Mouse (Mus musculus) heart, postnatal 0 days (tissue): ENCODE measurements around the gene Sh3d19.

ENCODE experiments used
- CTCF ChIP-seq: IDR thresholded peaks from 2 replicates; pipeline ENCODE4 v1.5.1; 2016; ENCODE audit warnings: antibody characterized with exemption, control low read depth, low read depth
- EP300 ChIP-seq: IDR thresholded peaks from 2 replicates; pipeline ENCODE4 v1.6.1; 2016; ENCODE audit warnings: antibody characterized with exemption, low read depth

DNA sequence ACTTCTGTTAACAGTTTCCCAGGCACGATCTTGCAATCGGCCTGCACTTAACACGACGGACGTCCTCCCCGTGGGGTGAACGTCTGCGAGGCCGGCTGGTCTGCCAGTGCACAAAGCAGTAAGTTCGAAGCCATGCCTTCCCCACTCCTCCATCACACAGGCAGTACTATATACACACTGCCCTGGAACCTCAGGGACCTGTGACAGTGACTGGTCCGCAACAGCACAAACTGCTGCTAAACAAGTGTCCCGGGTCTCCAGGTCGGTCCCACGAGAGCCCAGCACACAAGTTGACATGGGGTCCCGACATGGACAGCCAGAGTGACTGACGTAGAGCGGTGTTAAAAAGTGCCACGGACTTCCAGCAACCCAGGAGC, 171.0 kb downstream of the Sh3d19 start:
- no peak for TF ChIP-seq EP300
- no peak for TF ChIP-seq CTCF
